Mouse (Mus musculus): Measurements from ENCODE around the gene Mrpl24.

DNA sequence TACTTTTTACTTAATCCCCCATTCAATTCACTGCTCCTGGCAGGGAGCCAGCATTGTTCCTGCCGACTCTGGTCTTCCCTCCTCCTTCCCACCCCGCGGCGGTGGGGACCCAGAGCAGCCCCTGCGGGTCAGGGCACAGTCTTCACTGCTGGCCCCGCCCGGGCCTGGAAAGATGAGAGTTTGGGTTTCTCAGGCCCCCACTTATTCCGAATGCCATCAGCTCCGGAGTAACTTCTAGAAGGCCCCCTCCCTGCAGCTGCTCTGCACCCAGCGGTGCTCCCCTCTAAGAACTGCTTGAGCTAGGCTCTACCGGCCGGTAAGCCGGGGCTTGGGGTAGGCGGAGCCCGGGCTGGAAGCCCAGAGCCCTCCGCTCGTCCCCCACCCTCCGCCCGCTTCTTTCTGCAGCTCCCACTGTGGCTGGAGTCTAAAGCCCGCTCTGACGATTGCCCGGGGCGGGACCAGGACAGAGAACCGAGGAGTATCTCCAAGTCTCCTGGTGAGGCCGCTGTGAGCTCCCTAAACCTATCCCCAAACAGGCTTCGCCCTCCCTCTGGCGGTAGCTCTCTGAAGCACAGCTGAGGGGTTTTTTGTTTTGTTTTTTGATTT lies 41.4 kb downstream of the Mrpl24 start:
- TF ChIP-seq CTCF (IDR thresholded peaks at IDR 0.05; ENCODE audit: low read depth, low read length) (peak; percentile 98), POLR2A (IDR thresholded peaks at IDR 0.05; ENCODE audit: extremely low read depth, insufficient read depth, low read length) (no peak)
